Mouse (Mus musculus): ENCODE results near the gene Tctn1.

Tctn1 gene

GRCm38 (mm10) chr5:122263933-122264905 lies at the start of gene Tctn1:
Gene Tctn1 (minus strand): TSS chr5:122264460.
- DNase-seq, result peak; percentile 96 to 97

- peak in 1 of 2 experiments; percentile 44 for DNase-seq
These were observed 48.9 kb upstream of the Tctn1 start for GRCm38 (mm10) chr5:122312942-122313684.

- DNase-seq, result no peak
These were observed 48.1 kb upstream of the Tctn1 start for GRCm38 (mm10) chr5:122312346-122312745.

GRCm38 (mm10) chr5:122311692-122312091 lies 47.4 kb upstream of the Tctn1 start:
- no peak for DNase-seq

- DNase-seq, result no peak
These were observed 46.4 kb upstream of the Tctn1 start for GRCm38 (mm10) chr5:122310699-122311098.

- no peak for DNase-seq
These were observed 42.3 kb upstream of the Tctn1 start for GRCm38 (mm10) chr5:122306536-122306935.

- no peak for DNase-seq
These were observed 41.2 kb upstream of the Tctn1 start for GRCm38 (mm10) chr5:122305472-122305871.

- no peak for DNase-seq
These were observed 40.3 kb upstream of the Tctn1 start for GRCm38 (mm10) chr5:122304541-122304940.

GRCm38 (mm10) chr5:122303937-122304336 lies 39.7 kb upstream of the Tctn1 start:
- no peak for DNase-seq

GRCm38 (mm10) chr5:122302810-122303745 lies 38.8 kb upstream of the Tctn1 start:
- DNase-seq, result peak in 1 of 2 experiments; percentile 41

- DNase-seq, result no peak
These were observed 35.8 kb upstream of the Tctn1 start for GRCm38 (mm10) chr5:122300071-122300518.

GRCm38 (mm10) chr5:122295113-122295935 lies 31.1 kb upstream of the Tctn1 start:
- DNase-seq, result no peak

- no peak for DNase-seq
These were observed 30.0 kb upstream of the Tctn1 start for GRCm38 (mm10) chr5:122294219-122294735.

- DNase-seq, result no peak
These were observed 28.9 kb upstream of the Tctn1 start for GRCm38 (mm10) chr5:122293131-122293530.

- no peak for DNase-seq
These were observed 27.5 kb upstream of the Tctn1 start for GRCm38 (mm10) chr5:122291553-122292339.

- DNase-seq, result no peak
These were observed 26.9 kb upstream of the Tctn1 start for GRCm38 (mm10) chr5:122291149-122291548.

- no peak for DNase-seq
These were observed 24.0 kb upstream of the Tctn1 start for GRCm38 (mm10) chr5:122288147-122288811.

- DNase-seq, result no peak
These were observed 22.8 kb upstream of the Tctn1 start for GRCm38 (mm10) chr5:122287026-122287425.

GRCm38 (mm10) chr5:122286191-122286590 lies 21.9 kb upstream of the Tctn1 start:
- no peak for DNase-seq

- no peak for DNase-seq
These were observed 21.5 kb upstream of the Tctn1 start for GRCm38 (mm10) chr5:122285767-122286150.

All from kidney, postnatal 4 days (tissue).